Mouse (Mus musculus) heart, postnatal 14 days (tissue): ENCODE measurements around the gene Apol10b. TPM values are rescaled to one million over a fixed set of nuclear protein-coding genes. Genes with fewer than 3 reads are reported as not detected.

Experiments used
- total RNA-seq, 2 experiments: library from RNA; stranded (reverse); gene quantifications; 2 replicates each; pipeline ENCODE4 v1.2.3; 2021

Gene Apol10b
- total RNA-seq, 2 experiments from 2014 or later: 0.32 to 0.33 TPM

Other genes starting within 250 kb of the Apol10b start
- gene Apol7a, start 197.0 kb downstream of the Apol10b start, total RNA-seq: under 1 TPM in 1 of 2 experiments, not detected in 1; 0.17 TPM
- gene Apol9a, start 185.0 kb downstream of the Apol10b start, total RNA-seq: under 1 TPM in 1 of 2 experiments, not detected in 1; 0.29 TPM
- under 1 TPM; 0.33 to 0.71 TPM for gene Apol7b, start 148.6 kb downstream of the Apol10b start, total RNA-seq
- not detected for gene Apol10a, start 119.1 kb downstream of the Apol10b start, total RNA-seq
- not detected for gene Apol11a, start 87.9 kb downstream of the Apol10b start, total RNA-seq
- under 1 TPM in 1 of 2 experiments, not detected in 1; 0.17 TPM for gene Apol7c, start 62.8 kb downstream of the Apol10b start, total RNA-seq
- not detected for gene 1700025B11Rik, start 34.2 kb downstream of the Apol10b start, total RNA-seq
- gene Gm36245, start 3.1 kb upstream of the Apol10b start, total RNA-seq: not detected
- gene Apol11b, start 47.2 kb upstream of the Apol10b start, total RNA-seq: 1 to 10 TPM; 1.4 to 1.8 TPM
- not detected for gene Apol7e, start 102.7 kb upstream of the Apol10b start, total RNA-seq
- under 1 TPM in 1 of 2 experiments, not detected in 1; 0.15 TPM for gene Apol9b, start 132.9 kb upstream of the Apol10b start, total RNA-seq
- gene Apol8, start 160.9 kb upstream of the Apol10b start, total RNA-seq: not detected
- 100 to 1,000 TPM; 140 to 172 TPM for gene Myh9, start 246.1 kb upstream of the Apol10b start, total RNA-seq